13 mouse cellular contexts compared by ENCODE assay signal in the genomic region with DNA sequence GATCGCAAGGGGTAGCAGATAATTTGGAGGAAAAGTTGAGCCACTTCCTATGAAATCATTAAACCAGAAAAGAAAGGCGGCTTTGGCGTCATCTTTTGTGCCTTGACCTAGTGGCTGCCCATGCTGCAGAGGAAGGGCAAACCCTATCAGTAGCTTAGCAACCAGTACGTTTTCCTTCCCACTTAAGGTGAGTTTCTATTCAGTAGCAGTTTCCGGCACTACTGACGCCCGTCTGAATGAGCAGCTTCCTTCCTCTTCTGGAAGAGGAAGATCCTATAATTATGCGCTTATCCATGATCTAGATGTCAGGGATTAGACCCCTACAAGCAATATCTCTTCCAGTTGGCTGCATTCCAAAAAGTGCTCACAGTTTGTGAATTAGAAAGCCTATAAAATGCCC.
DNase-seq lines count a peak whose midpoint lies in the region; ATAC-seq and TF ChIP-seq lines count a peak whose summit lies in the region.
"Had no signal": no experiment of that assay in that cellular context is flagged by ENCODE, and none has a peak within 500 bp of the region (broad histone marks: within the 10 kb centered on the region; RNA-seq: fewer than 3 reads in every experiment).

No protein-coding gene starts in this region.

- no peaks in the 10 kb centered on the region for H3K36me3 ChIP-seq in lung, postnatal 0 days (ENCODE audit: insufficient read depth, low read length)
- H3K36me3 ChIP-seq: embryonic facial prominence, embryonic 15.5 days; hindbrain, embryonic 10.5 days had no signal

- intact Hi-C loops in gastrocnemius, adult 2 months (cut with DNase I): no loop called here

- no peaks in the 10 kb centered on the region for H3K4me1 ChIP-seq in lung, postnatal 0 days (ENCODE audit: insufficient read depth, low read depth, low read length)
- H3K4me1 ChIP-seq in brown adipose tissue, adult 24 weeks (ENCODE audit: control insufficient read depth, insufficient read depth, insufficient read length, low read length): no peaks in the 10 kb centered on the region
- H3K4me1 ChIP-seq: embryonic facial prominence, embryonic 15.5 days; hindbrain, embryonic 10.5 days had no signal

- no peak for TF ChIP-seq CTCF in gastrocnemius, adult 2 months (IDR thresholded peaks at IDR 0.05)
- no peak for TF ChIP-seq CTCF in lung, postnatal 0 days (IDR thresholded peaks at IDR 0.05)

- no peaks in the 10 kb centered on the region for H3K27me3 ChIP-seq in lung, postnatal 0 days (replicated peaks; ENCODE audit: insufficient read depth, low read length)
- H3K27me3 ChIP-seq: embryonic facial prominence, embryonic 15.5 days had no signal

- no peak overlapping the region for H3K4me3 ChIP-seq in gastrocnemius, adult 2 months
- H3K4me3 ChIP-seq in lung, postnatal 0 days (ENCODE audit: low read depth, low read length): no peak overlapping the region
- no peak overlapping the region for H3K4me3 ChIP-seq in brown adipose tissue, adult 24 weeks (ENCODE audit: insufficient read depth, low read depth, low read length)
- H3K4me3 ChIP-seq: embryonic facial prominence, embryonic 15.5 days; hindbrain, embryonic 10.5 days had no signal

- no peak overlapping the region for H3K27ac ChIP-seq in gastrocnemius, adult 2 months
- H3K27ac ChIP-seq in lung, postnatal 0 days (ENCODE audit: low read length): no peak overlapping the region
- H3K27ac ChIP-seq in brown adipose tissue, adult 24 weeks (replicated peaks; ENCODE audit: low read depth, low read length): peak overlapping the region; percentile 52
- H3K27ac ChIP-seq: embryonic facial prominence, embryonic 15.5 days; hindbrain, embryonic 10.5 days had no signal

- H3K4me2 ChIP-seq in lung, postnatal 0 days (replicated peaks; ENCODE audit: low read depth, low read length): no peak overlapping the region
- H3K4me2 ChIP-seq: embryonic facial prominence, embryonic 15.5 days had no signal

- no peak overlapping the region for H3K9ac ChIP-seq in lung, postnatal 0 days (replicated peaks; ENCODE audit: low read depth)
- H3K9ac ChIP-seq: embryonic facial prominence, embryonic 15.5 days had no signal

- DNase-seq in gastrocnemius, adult 2 months: peak; percentile 16
- no peak for DNase-seq in gastrocnemius, postnatal 4 days (ENCODE audit: low spot score in 2 of 2)
- DNase-seq in lung, postnatal 0 days (ENCODE audit: low spot score): peak; percentile 53
- no peak for DNase-seq in lung, postnatal 10 days
- DNase-seq in kidney, postnatal 36 days: peak; percentile 12 to 45
- no peak for DNase-seq in frontal cortex, postnatal 14 days (ENCODE audit: low spot score in 2 of 2)
- DNase-seq in right cerebral cortex, postnatal 4 days: no peak
- DNase-seq: cerebellum, adult 2 months; layer of hippocampus, adult 9-11 months had no signal

- WGBS in lung, postnatal 0 days: 38% methylated on average over 8 of the region's 8 CpGs

- TF ChIP-seq EP300 in lung, postnatal 0 days (IDR thresholded peaks at IDR 0.05): peak; percentile 83

- ATAC-seq in lung, postnatal 0 days: peak; percentile 84
- ATAC-seq: CD4-positive, CD25-positive, alpha-beta regulatory T cell, adult 4 months had no signal

- H3K9me3 ChIP-seq in lung, postnatal 0 days (ENCODE audit: low read length): no peaks in the 10 kb centered on the region
- H3K9me3 ChIP-seq: embryonic facial prominence, embryonic 15.5 days; hindbrain, embryonic 10.5 days had no signal

Comparison
In these comparisons a context has a peak if more than half of its experiments do, and no peak if none do; other contexts are left out.
1. DNase-seq: peak in gastrocnemius, adult 2 months (single experiment), lung, postnatal 0 days (single experiment) and kidney, postnatal 36 days (2 of 2); none in gastrocnemius, postnatal 4 days (0 of 2), lung, postnatal 10 days (single experiment), frontal cortex, postnatal 14 days (0 of 2) and right cerebral cortex, postnatal 4 days (single experiment).